Mouse (Mus musculus) C2C12 (cell line): ENCODE measurements around the gene Nek8. TPM values are rescaled to one million over a fixed set of nuclear protein-coding genes. Genes with fewer than 3 reads are reported as not detected.

Source experiments
- H3K27me3 ChIP-seq: one replicate; pipeline ENCODE4 v1.6.1; 2011; ENCODE audit not compliant: control insufficient read depth, insufficient read depth, insufficient read length
- H3K36me3 ChIP-seq: one replicate; pipeline ENCODE4 v1.6.1; 2011; ENCODE audit not compliant: control insufficient read depth, insufficient read depth
- H3K4me3 ChIP-seq: one replicate; pipeline ENCODE4 v1.5.1; 2011; ENCODE audit warnings: mild to moderate bottlenecking, control low read depth; ENCODE audit not compliant: poor library complexity, insufficient read depth, severe bottlenecking
- H3K79me2 ChIP-seq: one replicate; pipeline ENCODE4 v1.6.1; 2011; ENCODE audit not compliant: control insufficient read depth, insufficient read depth
- H3K79me3 ChIP-seq: one replicate; pipeline ENCODE4 v1.6.1; 2011; ENCODE audit warnings: low read depth, control low read depth
- H3ac ChIP-seq: one replicate; pipeline ENCODE3; 2011; ENCODE audit warnings: low read depth; ENCODE audit not compliant: control insufficient read depth, insufficient read length
- CEBPB ChIP-seq: IDR thresholded peaks from one replicate; pipeline ENCODE4 v1.6.1; 2011; ENCODE audit warnings: low read depth, mild to moderate bottlenecking, control low read depth, moderate library complexity
- CTCF ChIP-seq: IDR thresholded peaks from one replicate; pipeline ENCODE4 v1.5.1; 2011; ENCODE audit not compliant: control insufficient read depth, insufficient read depth, insufficient read length
- FOSL1 ChIP-seq: IDR thresholded peaks from one replicate; pipeline ENCODE4 v1.8.0; 2011; ENCODE audit warnings: mild to moderate bottlenecking, low read length; ENCODE audit not compliant: poor library complexity, insufficient read depth, severe bottlenecking
- MAX ChIP-seq: IDR thresholded peaks from one replicate; pipeline ENCODE4 v1.6.1; 2011; ENCODE audit warnings: mild to moderate bottlenecking, control low read depth
- MYOD1 ChIP-seq: IDR thresholded peaks from one replicate; pipeline ENCODE4 v1.6.1; 2011; ENCODE audit warnings: low read depth; ENCODE audit not compliant: control insufficient read depth, insufficient read length
- MYOG ChIP-seq: IDR thresholded peaks from one replicate; pipeline ENCODE4 v1.6.1; 2011; ENCODE audit not compliant: control insufficient read depth, insufficient read length; ENCODE audit errors: extremely low read depth
- USF1 ChIP-seq: IDR thresholded peaks from one replicate; pipeline ENCODE4 v1.6.1; 2011; ENCODE audit warnings: low read depth, mild to moderate bottlenecking, control low read depth, moderate library complexity
- polyA plus RNA-seq: library from polyadenylated mRNA; unstranded; fragments of >200 nt; fragmentation: generic; extraction: Trizol; gene quantifications from one replicate; pipeline ENCODE4 v1.2.1, GENCODE M21; 2012; ENCODE audit warnings: missing spikeins

Gene Nek8
- polyA plus RNA-seq, 1 experiment = 8.9 TPM

DNA sequence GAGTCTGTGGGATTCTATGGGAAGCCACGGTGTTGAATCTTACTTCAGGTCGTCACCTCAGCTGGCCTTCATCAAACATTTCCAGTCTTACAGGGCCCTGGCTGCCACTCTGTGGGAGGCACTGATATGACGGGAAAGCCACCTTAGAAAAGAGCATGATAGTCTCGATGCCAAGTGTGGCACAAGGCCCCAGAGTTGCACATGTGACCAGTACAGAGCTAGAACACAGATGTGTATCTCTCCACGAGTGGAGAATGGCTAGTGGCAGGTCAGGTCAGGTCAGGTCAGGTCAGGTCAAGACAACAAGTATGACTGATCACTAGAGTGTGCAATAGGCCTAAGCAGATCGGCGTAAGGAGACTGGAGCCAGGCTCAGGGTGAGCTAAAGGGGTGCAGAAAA is 34.1 kb upstream of the Nek8 start:
- no peak overlapping the region for H3K4me3 ChIP-seq
- H3K36me3 ChIP-seq = peaks cover 95% of the 10 kb centered on the region
- no peaks in the 10 kb centered on the region for H3K79me3 ChIP-seq
- no peaks in the 10 kb centered on the region for H3K27me3 ChIP-seq
- TF ChIP-seq USF1 = no peak
- no peak for TF ChIP-seq MYOD1
- no peak for TF ChIP-seq FOSL1
- TF ChIP-seq CEBPB = no peak
- no peak for TF ChIP-seq MYOG
- TF ChIP-seq CTCF = no peak
- TF ChIP-seq MAX = no peak
- H3K79me2 ChIP-seq = no peaks in the 10 kb centered on the region
- no peak overlapping the region for H3ac ChIP-seq

DNA sequence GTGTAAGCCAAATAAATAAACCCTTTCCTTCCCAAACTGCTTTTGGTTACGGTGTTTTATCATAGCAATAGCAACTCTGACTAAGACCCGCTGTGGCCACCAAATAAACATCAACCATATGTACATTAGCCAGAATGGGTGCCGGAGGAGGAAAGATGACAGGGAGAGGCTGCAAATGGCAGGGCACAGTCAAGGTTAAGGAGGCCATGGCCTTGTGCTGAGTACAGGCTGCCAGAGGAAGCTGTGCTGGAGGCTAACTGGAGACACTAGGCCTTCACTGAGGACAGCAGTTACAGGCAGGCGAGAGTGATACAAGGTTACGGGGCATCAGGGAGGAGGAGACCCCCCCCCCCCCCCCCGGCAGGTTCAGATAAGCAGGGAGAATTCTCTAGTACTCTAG is 33.4 kb upstream of the Nek8 start:
- no peak overlapping the region for H3K4me3 ChIP-seq
- TF ChIP-seq MAX (no peak), FOSL1 (no peak), CEBPB (no peak), USF1 (no peak), CTCF (no peak), MYOG (no peak)
- H3K36me3 ChIP-seq = peaks cover 92% of the 10 kb centered on the region
- no peaks in the 10 kb centered on the region for H3K27me3 ChIP-seq
- H3K79me2 ChIP-seq = no peaks in the 10 kb centered on the region
- no peak overlapping the region for H3ac ChIP-seq
- no peaks in the 10 kb centered on the region for H3K79me3 ChIP-seq

DNA sequence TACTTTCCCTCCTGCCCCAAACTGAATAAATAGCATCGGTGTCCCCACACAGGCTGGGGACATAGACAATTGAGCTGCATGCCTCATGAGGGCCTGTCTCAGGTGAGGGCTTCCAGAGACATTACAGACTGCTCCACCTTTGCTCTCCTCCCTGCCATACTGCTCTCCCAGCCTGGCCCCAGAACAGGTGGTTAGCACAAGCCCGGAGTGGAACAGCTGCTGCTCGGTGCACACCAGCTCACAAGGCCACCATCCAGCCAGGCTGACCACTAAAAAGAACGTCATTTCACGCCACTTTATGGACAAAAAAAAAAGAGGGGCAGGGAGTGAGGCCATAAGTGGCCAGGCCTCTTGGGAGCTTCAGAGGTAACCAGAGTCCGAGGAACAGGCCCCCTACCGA is 30.7 kb upstream of the Nek8 start:
- no peak overlapping the region for H3ac ChIP-seq
- no peak overlapping the region for H3K4me3 ChIP-seq
- H3K36me3 ChIP-seq = peaks cover 74% of the 10 kb centered on the region
- H3K79me2 ChIP-seq = no peaks in the 10 kb centered on the region
- TF ChIP-seq USF1 (no peak), MYOD1 (no peak), CTCF (no peak), MYOG (no peak), CEBPB (no peak), MAX (no peak), FOSL1 (no peak)
- no peaks in the 10 kb centered on the region for H3K79me3 ChIP-seq
- no peaks in the 10 kb centered on the region for H3K27me3 ChIP-seq

DNA sequence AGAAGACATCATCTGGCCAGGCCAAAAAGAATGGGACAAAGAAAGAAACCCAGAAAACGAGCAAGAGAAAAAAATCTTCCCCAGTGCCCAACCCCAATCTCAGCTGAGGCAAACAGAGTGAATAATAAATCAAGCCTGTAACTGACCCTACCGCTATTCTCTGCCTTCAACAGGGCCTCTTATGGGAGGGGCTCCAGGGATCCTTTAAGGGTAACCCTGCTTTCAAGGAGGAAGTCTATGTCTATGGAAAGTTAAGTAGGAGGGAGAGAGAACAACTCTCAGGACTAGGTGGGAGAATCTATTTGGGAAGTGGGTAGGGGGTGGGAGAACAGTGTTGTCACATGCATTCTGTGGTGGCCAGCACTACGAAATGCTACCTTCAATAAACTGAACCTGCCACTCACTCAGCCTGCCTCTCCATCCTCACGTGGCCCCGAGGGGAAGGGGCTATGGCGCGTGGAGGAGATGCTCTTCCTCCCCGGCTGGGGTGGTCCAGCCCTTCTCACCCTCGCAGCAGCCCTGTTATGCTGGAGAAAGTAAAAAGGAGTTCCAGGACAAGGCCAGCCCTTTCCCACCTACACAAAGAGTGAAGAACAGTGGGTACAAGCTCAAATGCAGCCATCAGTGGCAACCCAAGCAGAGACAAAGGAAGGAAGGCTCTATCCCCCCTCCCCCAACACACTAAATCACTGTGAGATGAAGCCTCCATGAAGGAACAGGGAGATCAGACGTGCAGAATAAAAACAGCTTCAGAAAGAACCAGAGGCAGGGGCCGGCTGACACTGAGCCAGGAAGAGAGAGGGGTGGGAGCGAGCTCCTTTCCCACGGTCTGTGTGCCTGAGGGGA is 29.1 kb upstream of the Nek8 start:
- Histone ChIP-seq H3K36me3 (peaks cover 60% of the 10 kb centered on the region), H3K79me2 (no peaks in the 10 kb centered on the region), H3K79me3 (no peaks in the 10 kb centered on the region), H3ac (no peak overlapping the region), H3K4me3 (no peak overlapping the region), H3K27me3 (no peaks in the 10 kb centered on the region)
- TF ChIP-seq CTCF (no peak), MAX (no peak), CEBPB (no peak), USF1 (no peak), MYOD1 (no peak)

DNA sequence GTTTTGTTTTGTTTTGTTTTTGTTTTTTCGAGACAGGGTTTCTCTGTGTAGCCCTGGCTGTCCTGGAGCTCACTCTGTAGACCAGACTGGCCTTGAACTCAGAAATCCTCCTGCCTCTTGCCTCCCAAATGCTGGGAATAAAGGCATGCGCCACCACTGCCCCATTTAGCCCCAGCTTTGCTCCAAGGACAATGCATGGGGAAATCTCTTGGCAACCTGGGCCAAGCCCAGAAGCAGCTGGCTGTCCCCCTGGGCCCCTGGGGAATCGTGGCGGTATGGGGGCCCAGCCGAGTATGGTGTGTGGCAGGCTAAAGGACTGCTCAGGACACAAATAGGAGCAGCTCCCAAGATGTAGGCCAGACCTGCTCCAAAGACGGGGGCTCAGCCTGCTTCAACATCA is 27.8 kb upstream of the Nek8 start:
- H3ac ChIP-seq = no peak overlapping the region
- no peak overlapping the region for H3K4me3 ChIP-seq
- no peaks in the 10 kb centered on the region for H3K27me3 ChIP-seq
- H3K36me3 ChIP-seq = peaks cover 48% of the 10 kb centered on the region
- no peaks in the 10 kb centered on the region for H3K79me3 ChIP-seq
- H3K79me2 ChIP-seq = no peaks in the 10 kb centered on the region
- TF ChIP-seq MYOD1 (no peak), MAX (no peak), FOSL1 (no peak), CTCF (no peak), MYOG (no peak), USF1 (no peak), CEBPB (no peak)

DNA sequence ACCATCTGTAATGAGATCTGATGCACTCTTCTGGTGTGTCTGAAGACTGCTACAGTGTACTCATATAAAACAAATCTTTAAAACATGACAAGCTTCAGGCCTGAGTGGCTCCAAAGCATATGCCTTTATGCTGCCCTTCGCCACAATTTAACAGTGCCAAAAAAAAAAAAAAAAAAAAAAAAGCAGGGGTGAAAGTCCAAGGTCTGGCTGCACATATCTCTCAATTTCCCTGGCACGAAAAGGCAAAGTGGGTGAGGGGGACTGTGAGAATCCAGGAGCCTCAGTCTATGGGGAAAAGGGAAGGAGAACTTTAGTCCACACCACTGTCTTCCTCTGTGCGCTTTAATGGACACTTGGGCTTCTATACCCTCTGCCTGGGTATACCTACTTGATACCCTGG is 25.9 kb upstream of the Nek8 start:
- Histone ChIP-seq H3K36me3 (peaks cover 30% of the 10 kb centered on the region), H3K4me3 (no peak overlapping the region), H3ac (no peak overlapping the region), H3K79me2 (no peaks in the 10 kb centered on the region), H3K27me3 (no peaks in the 10 kb centered on the region), H3K79me3 (no peaks in the 10 kb centered on the region)
- TF ChIP-seq MYOG = no peak
- no peak for TF ChIP-seq USF1
- TF ChIP-seq MAX = no peak
- TF ChIP-seq FOSL1 = no peak
- no peak for TF ChIP-seq CEBPB
- no peak for TF ChIP-seq MYOD1
- TF ChIP-seq CTCF = no peak
